In the genomic region with DNA sequence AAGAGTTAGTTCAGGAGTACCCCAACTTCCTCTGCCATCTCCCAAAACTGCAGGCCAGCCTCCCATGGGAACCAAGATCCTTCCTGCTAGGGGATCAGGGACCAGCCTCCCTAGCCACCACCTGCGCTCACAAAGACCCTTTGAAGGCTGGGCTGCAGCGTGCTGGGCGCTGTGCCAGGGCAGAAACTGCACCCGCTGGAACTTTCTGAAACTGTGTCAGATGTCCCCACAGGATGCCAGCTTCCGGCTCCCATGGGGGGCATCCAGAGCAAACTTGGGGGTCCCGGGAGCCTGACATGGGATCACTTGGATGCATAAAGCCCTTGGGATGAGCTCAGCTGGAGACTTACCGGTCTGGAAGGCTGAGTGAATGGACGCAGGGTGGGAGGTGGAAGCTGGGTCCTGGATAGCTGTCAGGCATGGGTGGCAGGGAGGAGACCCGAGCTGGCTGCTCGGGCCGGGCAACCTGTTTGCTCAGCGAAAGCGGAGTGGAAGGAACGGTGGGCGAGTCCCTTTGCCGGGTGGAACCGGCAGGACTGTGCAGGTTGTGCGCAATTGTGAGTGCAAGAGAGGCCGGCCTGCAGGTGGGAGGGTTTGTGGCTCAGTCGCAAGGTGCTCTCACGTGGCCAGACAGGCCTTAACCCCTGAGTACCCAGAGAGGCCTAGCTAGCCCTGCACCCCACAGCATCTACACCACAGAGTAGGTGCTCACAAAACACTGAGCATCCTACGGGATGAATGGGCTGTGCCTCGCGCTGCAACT, we compare ENCODE assay signal across 8 mouse cellular contexts. TPM values are rescaled to one million over a fixed set of nuclear protein-coding genes. Genes with fewer than 3 reads are reported as not detected.
DNase-seq lines count a peak whose midpoint lies in the region; TF ChIP-seq lines count a peak whose summit lies in the region.

No protein-coding gene starts in this region.

- H3K27me3 ChIP-seq in spleen, adult 2 months (ENCODE audit: control insufficient read depth, insufficient read depth, low read length): no peaks in the 10 kb centered on the region

- DNase-seq in spleen, adult 2 months (ENCODE audit: low read depth in 1 of 2, low spot score in 2 of 2): no peak
- no peak for DNase-seq in spleen, adult 12 weeks (ENCODE audit: low spot score)
- peak; percentile 55 for DNase-seq in kidney, adult 18-20 months
- DNase-seq in lung, postnatal 10 days: peak; percentile 61
- peak; percentile 45 for DNase-seq in urinary bladder, postnatal 25 days (ENCODE audit: low spot score)
- DNase-seq in right cerebral cortex, adult 18-20 months: no peak
- DNase-seq in ovary, postnatal 14 days (ENCODE audit: low spot score): no peak
- DNase-seq in heart, postnatal 14 days: no peak

- intact Hi-C loops in heart, postnatal 14 days (cut with DNase I): no loop called here

- H3K27ac ChIP-seq in spleen, adult 2 months (ENCODE audit: insufficient read depth, low read length): peak overlapping the region; percentile 22; the same call in 1 of the 2 replicates

- TF ChIP-seq CTCF in spleen, adult 2 months (IDR thresholded peaks at IDR 0.05; ENCODE audit: extremely low read depth, insufficient read depth, insufficient read length, insufficient replicate concordance): no peak

- no peaks in the 10 kb centered on the region for H3K36me3 ChIP-seq in spleen, adult 2 months (ENCODE audit: control insufficient read depth, insufficient read depth, low read length)

- peaks cover 34% of the 10 kb centered on the region; the same call in 1 of the 2 replicates for H3K4me1 ChIP-seq in spleen, adult 2 months (ENCODE audit: control insufficient read depth, insufficient read depth, insufficient read length)

- TF ChIP-seq POLR2A in spleen, adult 2 months (IDR thresholded peaks at IDR 0.05; ENCODE audit: low read depth, low read length): no peak

- no peak overlapping the region for H3K4me3 ChIP-seq in spleen, adult 2 months (ENCODE audit: extremely low read depth, insufficient read depth, insufficient read length)

- 30% methylated on average over 24 of the region's 24 CpGs for WGBS in spleen, adult 2 months

RNA-seq across cellular contexts. Expression of a gene that starts 0.5 kb away (rescaled TPM):
- polyA plus RNA-seq in spleen, adult 2 months (2012; rRNA removed): 8.1 and 10.6 TPM in 2 replicates
- total RNA-seq in heart, postnatal 14 days (2021): under 1 TPM; 0.14 to 0.34 TPM

RNA-seq across cellular contexts. Expression of a gene that starts 1.9 kb away (rescaled TPM):
- polyA plus RNA-seq in spleen, adult 2 months (2012; rRNA removed): 93.2 and 111 TPM in 2 replicates
- 10 to 100 TPM; 34.8 to 36.7 TPM for total RNA-seq in heart, postnatal 14 days (2021)

RNA-seq across cellular contexts. Expression of a gene that starts 24.1 kb away (rescaled TPM):
- 63.0 and 77.1 TPM in 2 replicates for polyA plus RNA-seq in spleen, adult 2 months (2012; rRNA removed)
- 10 to 100 TPM; 85.5 to 97.2 TPM for total RNA-seq in heart, postnatal 14 days (2021)

RNA-seq across cellular contexts. Expression of a gene that starts 24.1 kb away (rescaled TPM):
- polyA plus RNA-seq in spleen, adult 2 months (2012; rRNA removed): 63.6 and 86.9 TPM in 2 replicates
- total RNA-seq in heart, postnatal 14 days (2021): 10 to 100 TPM; 83.0 to 96.2 TPM

RNA-seq across cellular contexts. Expression of a gene that starts 30.0 kb away (rescaled TPM):
- 38.6 and 44.8 TPM in 2 replicates for polyA plus RNA-seq in spleen, adult 2 months (2012; rRNA removed)
- total RNA-seq in heart, postnatal 14 days (2021): 10 to 100 TPM; 15.6 to 17.8 TPM

Comparison
In these comparisons a context has a peak if more than half of its experiments do, and no peak if none do; other contexts are left out.
1. DNase-seq: peak in kidney, adult 18-20 months (single experiment), lung, postnatal 10 days (single experiment) and urinary bladder, postnatal 25 days (single experiment); none in spleen, adult 2 months (0 of 2), spleen, adult 12 weeks (single experiment), right cerebral cortex, adult 18-20 months (single experiment), ovary, postnatal 14 days (single experiment) and heart, postnatal 14 days (0 of 2).